Mouse (Mus musculus) intestine, postnatal 0 days (tissue): ENCODE measurements around the gene Ptpn1. TPM values are rescaled to one million over a fixed set of nuclear protein-coding genes. Genes with fewer than 3 reads are reported as not detected.

Source experiments
- ATAC-seq: fragments of 200-750 bp; cut with Nextera tagmentation; 2 replicates; pipeline ENCODE4 v1.8.0; 2017; ENCODE audit warnings: mild to moderate bottlenecking, moderate TSS enrichment, moderate library complexity
- H3K27ac ChIP-seq: fragments of 300-500 bp; sonication (generic); 2 replicates; pipeline ENCODE4 v1.5.1; 2014; ENCODE audit warnings: mild to moderate bottlenecking, low read depth, low read length, moderate library complexity
- H3K27me3 ChIP-seq: fragments of 300-500 bp; sonication (generic); replicated peaks from 2 replicates; pipeline ENCODE4 v1.6.1; 2014; ENCODE audit warnings: low read length, mixed read lengths; ENCODE audit not compliant: control insufficient read depth, insufficient read depth
- H3K36me3 ChIP-seq: fragments of 300-500 bp; sonication (generic); 2 replicates; pipeline ENCODE4 v1.6.1; 2014; ENCODE audit warnings: mild to moderate bottlenecking, moderate library complexity; ENCODE audit not compliant: control insufficient read depth, insufficient read depth
- H3K4me1 ChIP-seq: fragments of 300-500 bp; sonication (generic); replicated peaks from 2 replicates; pipeline ENCODE4 v1.6.1; 2014; ENCODE audit warnings: antibody characterized with exemption, low read length, mixed read lengths; ENCODE audit not compliant: control insufficient read depth, insufficient read depth
- H3K4me2 ChIP-seq: fragments of 300-500 bp; sonication (generic); replicated peaks from 2 replicates; pipeline ENCODE4 v1.6.1; 2014; ENCODE audit warnings: low read depth, mild to moderate bottlenecking, moderate library complexity
- H3K4me3 ChIP-seq: fragments of 300-500 bp; sonication (generic); 2 replicates; pipeline ENCODE4 v1.5.1; 2014; ENCODE audit warnings: low read depth, low read length
- H3K9ac ChIP-seq: fragments of 300-500 bp; sonication (generic); 2 replicates; pipeline ENCODE4 v1.6.1; 2014; ENCODE audit warnings: mild to moderate bottlenecking, low read depth, low read length
- H3K9me3 ChIP-seq: fragments of 300-500 bp; sonication (generic); 2 replicates; pipeline ENCODE4 v1.6.1; 2016; ENCODE audit warnings: mixed run types; ENCODE audit not compliant: control insufficient read depth
- CTCF ChIP-seq: sonication (generic); IDR thresholded peaks from 2 replicates; pipeline ENCODE4 v1.5.1; 2016; ENCODE audit warnings: low read depth, mild to moderate bottlenecking, control low read depth, antibody characterized with exemption, moderate library complexity
- WGBS: fragments of 180-500 bp; shearing (Covaris S2); extraction: QIAGEN DNeasy Blood & Tissue Kit; methylation state at CpG from one replicate; pipeline ENCODE4 v1.1.7; 2014; 5-methylcytosine and 5-hydroxymethylcytosine counted together
- polyA plus RNA-seq: library from polyadenylated mRNA; unstranded; fragments of >200 nt; fragmentation: Nextera tagmentation; extraction: Ambion mirVana; gene quantifications from 2 replicates; pipeline ENCODE4 v1.2.1, GENCODE M21; 2015

Ptpn1 gene
- polyA plus RNA-seq, 1 experiment from 2014 or later, result 30.5 TPM

- H3K4me3 ChIP-seq, result no peak overlapping the region
- 85% methylated on average over 12 of the region's 12 CpGs for WGBS
Measured at GRCm38 (mm10) chr2:167904621-167905367, 27.1 kb upstream of the Ptpn1 start.

GRCm38 (mm10) chr2:167905561-167905960 is 26.3 kb upstream of the Ptpn1 start:
- H3K4me1 ChIP-seq, result no peaks in the 10 kb centered on the region
- 0 out of 2 replicates have a peak, but pooled peaks cover 3% of the 10 kb centered on the region for H3K27me3 ChIP-seq
- no peak overlapping the region for H3K27ac ChIP-seq
- no peak overlapping the region for H3K9ac ChIP-seq
- ATAC-seq, result no peak
- H3K4me2 ChIP-seq, result no peak overlapping the region
- TF ChIP-seq CTCF, result peak; percentile 31
- WGBS, result 50% methylated on average over 8 of the region's 8 CpGs
- H3K9me3 ChIP-seq, result no peaks in the 10 kb centered on the region
- H3K36me3 ChIP-seq, result no peaks in the 10 kb centered on the region
- no peak overlapping the region for H3K4me3 ChIP-seq

More at GRCm38 (mm10) chr2:167904621-167905367, 27.1 kb upstream of the Ptpn1 start:
- Histone ChIP-seq H3K27me3 (0 out of 2 replicates have a peak, but pooled peaks cover 8% of the 10 kb centered on the region), H3K27ac (no peak overlapping the region), H3K4me1 (no peaks in the 10 kb centered on the region), H3K36me3 (no peaks in the 10 kb centered on the region), H3K4me2 (no peak overlapping the region), H3K9ac (no peak overlapping the region), H3K9me3 (no peaks in the 10 kb centered on the region)
- peak; percentile 41 for TF ChIP-seq CTCF
- ATAC-seq, result no peak

DNA sequence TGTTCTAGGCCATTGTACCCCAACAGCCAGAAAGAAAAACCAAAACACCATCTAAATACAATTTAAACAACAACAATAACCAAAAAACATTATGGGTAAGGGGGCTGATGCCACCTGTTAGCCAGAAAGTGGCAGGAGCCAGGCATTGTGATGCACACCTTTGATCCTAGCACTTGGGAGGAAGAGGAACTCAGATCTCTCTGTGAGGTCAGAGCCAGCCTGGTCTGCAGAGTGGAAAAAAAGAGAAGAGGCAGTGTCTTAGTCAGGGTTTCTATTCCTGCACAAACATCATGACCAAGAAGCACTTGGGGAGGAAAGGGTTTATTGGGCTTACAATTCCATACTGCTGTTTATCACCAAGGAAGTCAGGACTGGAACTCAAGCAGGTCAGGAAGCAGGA is 25.1 kb upstream of the Ptpn1 start:
- Histone ChIP-seq H3K27me3 (no peaks in the 10 kb centered on the region), H3K4me3 (no peak overlapping the region), H3K9ac (no peak overlapping the region), H3K9me3 (no peaks in the 10 kb centered on the region), H3K4me1 (no peaks in the 10 kb centered on the region), H3K36me3 (no peaks in the 10 kb centered on the region), H3K4me2 (no peak overlapping the region), H3K27ac (no peak overlapping the region)
- no peak for ATAC-seq
- no peak for TF ChIP-seq CTCF

DNA sequence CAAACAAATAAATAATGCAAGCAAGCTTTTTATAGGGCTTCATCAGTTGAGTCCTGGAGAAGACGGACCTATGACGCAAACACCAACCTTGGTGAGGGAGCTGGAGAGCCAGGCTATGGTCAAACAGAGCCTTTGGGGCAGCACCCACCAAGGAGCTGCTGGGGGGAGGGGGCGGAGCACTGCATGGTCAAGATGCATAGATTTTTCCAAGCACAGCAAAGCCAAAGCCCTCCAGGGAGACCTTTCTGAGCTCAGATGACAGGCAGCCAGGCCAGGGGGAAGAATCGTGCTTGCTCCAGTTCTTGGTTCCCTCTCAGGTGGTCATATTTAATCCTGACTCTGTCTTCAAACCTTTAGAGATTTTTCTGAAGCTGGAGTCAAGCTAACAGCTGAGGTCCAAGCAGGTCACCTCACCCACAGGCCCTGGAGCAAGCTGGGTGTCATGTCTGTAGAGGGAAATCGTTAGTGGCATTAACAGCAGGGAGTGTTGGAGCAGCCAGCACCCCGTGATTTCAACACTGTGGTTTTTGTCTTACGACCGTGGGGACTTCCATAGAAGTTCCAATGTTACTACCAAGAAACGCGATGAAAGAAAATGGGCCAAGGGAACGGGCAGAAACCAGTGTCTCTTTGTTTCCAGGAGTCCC is 22.2 kb upstream of the Ptpn1 start:
- H3K9ac ChIP-seq, result no peak overlapping the region
- H3K4me2 ChIP-seq, result no peak overlapping the region
- no peaks in the 10 kb centered on the region for H3K4me1 ChIP-seq
- TF ChIP-seq CTCF, result no peak
- H3K9me3 ChIP-seq, result no peaks in the 10 kb centered on the region
- no peaks in the 10 kb centered on the region for H3K36me3 ChIP-seq
- WGBS, result 77% methylated on average over 11 of the region's 11 CpGs
- H3K4me3 ChIP-seq, result no peak overlapping the region
- no peak for ATAC-seq
- H3K27me3 ChIP-seq, result no peaks in the 10 kb centered on the region
- H3K27ac ChIP-seq, result no peak overlapping the region

- Histone ChIP-seq H3K4me3 (no peak overlapping the region), H3K9ac (no peak overlapping the region), H3K9me3 (no peaks in the 10 kb centered on the region), H3K4me2 (no peak overlapping the region), H3K27me3 (no peaks in the 10 kb centered on the region), H3K4me1 (no peaks in the 10 kb centered on the region), H3K36me3 (no peaks in the 10 kb centered on the region), H3K27ac (no peak overlapping the region)
- ATAC-seq, result no peak
- 40% methylated on average over 3 of the region's 3 CpGs for WGBS
- TF ChIP-seq CTCF, result no peak
Measured at GRCm38 (mm10) chr2:167910178-167910540, 21.7 kb upstream of the Ptpn1 start.

DNA sequence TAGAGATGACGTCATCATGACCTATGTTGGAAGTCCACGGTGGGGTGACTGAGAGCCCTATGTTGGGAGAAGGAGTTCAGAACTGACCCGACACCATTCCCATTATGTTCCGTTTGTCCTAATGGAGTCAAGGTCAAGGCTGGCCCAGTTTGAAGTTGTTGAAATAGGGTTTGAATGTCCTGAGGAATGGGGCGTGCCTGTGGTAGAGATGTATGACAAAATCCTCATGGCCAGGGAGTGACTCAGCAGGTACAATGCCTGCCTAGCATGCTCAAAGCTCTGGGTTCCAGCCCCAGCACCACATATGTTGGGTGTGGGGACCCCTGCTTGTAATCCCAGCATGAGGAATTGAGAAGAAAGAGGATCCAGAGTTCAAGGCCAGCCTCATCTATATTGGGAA is 20.3 kb upstream of the Ptpn1 start:
- Histone ChIP-seq H3K9ac (no peak overlapping the region), H3K27me3 (no peaks in the 10 kb centered on the region), H3K4me2 (no peak overlapping the region), H3K4me1 (no peaks in the 10 kb centered on the region), H3K4me3 (no peak overlapping the region), H3K27ac (no peak overlapping the region), H3K36me3 (no peaks in the 10 kb centered on the region), H3K9me3 (no peaks in the 10 kb centered on the region)
- no peak for TF ChIP-seq CTCF
- 90% methylated on average over 5 of the region's 5 CpGs for WGBS
- ATAC-seq, result no peak
